Mouse (Mus musculus): ENCODE results near the gene Fthl17e. TPM values are rescaled to one million over a fixed set of nuclear protein-coding genes. Genes with fewer than 3 reads are reported as not detected.
"Not testable (repeated sequence)": the region's sequence is repeated elsewhere in the genome, so short reads cannot be mapped to it uniquely, and the experiment has no call there.

Gene Fthl17e
- polyA plus RNA-seq, 2 experiments = not detected

- TF ChIP-seq POLR2A (IDR thresholded peaks at IDR 0.05; ENCODE audit: borderline replicate concordance, extremely low read depth, insufficient read depth, insufficient read length) = no peak
- DNase-seq (ENCODE audit: low spot score) = no peak
- H3K4me3 ChIP-seq (replicated peaks; ENCODE audit: low read length) = no peak overlapping the region
- ATAC-seq (ENCODE audit: low FRiP score, low read depth) = no peak
- H3K9me3 ChIP-seq (ENCODE audit: control insufficient read depth, low read length) = no peaks in the 10 kb centered on the region
- no peaks in the 10 kb centered on the region for H3K36me3 ChIP-seq (ENCODE audit: control insufficient read depth, insufficient read depth, low read length)
- H3K27ac ChIP-seq (replicated peaks; ENCODE audit: low read depth, low read length) = no peak overlapping the region
- WGBS = 83% methylated on average over 4 of the region's 4 CpGs
- no peak overlapping the region for H3K4me2 ChIP-seq (replicated peaks; ENCODE audit: low read depth, low read length, severe bottlenecking)
- no peaks in the 10 kb centered on the region for H3K27me3 ChIP-seq (ENCODE audit: control insufficient read depth, insufficient read depth, low read length)
- H3K4me1 ChIP-seq (ENCODE audit: control insufficient read depth, insufficient read depth, low read length) = no peaks in the 10 kb centered on the region
- H3K9ac ChIP-seq (ENCODE audit: low read depth, low read length, severe bottlenecking) = no peak overlapping the region
Observed at GRCm38 (mm10) chrX:9062101-9062500, 28.8 kb downstream of the Fthl17e start.

- H3K4me1 ChIP-seq (ENCODE audit: control insufficient read depth, insufficient read depth, low read length); H3K9ac ChIP-seq (ENCODE audit: low read depth, low read length, severe bottlenecking); H3K36me3 ChIP-seq (ENCODE audit: control insufficient read depth, insufficient read depth, low read length); H3K9me3 ChIP-seq (ENCODE audit: control insufficient read depth, low read length); DNase-seq (ENCODE audit: low spot score); ATAC-seq (ENCODE audit: low FRiP score, low read depth); H3K4me3 ChIP-seq (replicated peaks; ENCODE audit: low read length); H3K4me2 ChIP-seq (replicated peaks; ENCODE audit: low read depth, low read length, severe bottlenecking); H3K27me3 ChIP-seq (ENCODE audit: control insufficient read depth, insufficient read depth, low read length); H3K27ac ChIP-seq (replicated peaks; ENCODE audit: low read depth, low read length): not testable (repeated sequence)
- WGBS = 88% methylated on average over 11 of the region's 11 CpGs
Observed at GRCm38 (mm10) chrX:9062715-9063114, 29.4 kb downstream of the Fthl17e start, which contains the start of gene Fthl17f. Gene Fthl17f (plus strand): TSS chrX:9063015.

- WGBS = 17% methylated on average over 4 of the region's 10 CpGs
- H3K9ac ChIP-seq (ENCODE audit: low read depth, low read length, severe bottlenecking); H3K4me1 ChIP-seq (ENCODE audit: control insufficient read depth, insufficient read depth, low read length); H3K36me3 ChIP-seq (ENCODE audit: control insufficient read depth, insufficient read depth, low read length); H3K27ac ChIP-seq (replicated peaks; ENCODE audit: low read depth, low read length); H3K4me2 ChIP-seq (replicated peaks; ENCODE audit: low read depth, low read length, severe bottlenecking); H3K27me3 ChIP-seq (ENCODE audit: control insufficient read depth, insufficient read depth, low read length); H3K9me3 ChIP-seq (ENCODE audit: control insufficient read depth, low read length); H3K4me3 ChIP-seq (replicated peaks; ENCODE audit: low read length); ATAC-seq (ENCODE audit: low FRiP score, low read depth); DNase-seq (ENCODE audit: low spot score): not testable (repeated sequence)
Observed at GRCm38 (mm10) chrX:9077699-9078098, 44.4 kb downstream of the Fthl17e start.

Other genes with a start within 250 kb of the Fthl17e start
- not detected in 2 replicates for gene Ssxb5, start 229.8 kb upstream of the Fthl17e start, polyA plus RNA-seq (2012; rRNA removed)
- gene Ssxb5, start 229.8 kb upstream of the Fthl17e start, polyA plus RNA-seq (2014; fragmentation: Nextera tagmentation; extraction: Ambion mirVana) = not detected in 2 replicates
- gene Gm6592, start 189.5 kb upstream of the Fthl17e start, polyA plus RNA-seq (2012; rRNA removed) = not detected in 2 replicates
- not detected in 2 replicates for gene Gm6592, start 189.5 kb upstream of the Fthl17e start, polyA plus RNA-seq (2014; fragmentation: Nextera tagmentation; extraction: Ambion mirVana)
- not detected in 2 replicates for gene Gm5751, start 159.2 kb upstream of the Fthl17e start, polyA plus RNA-seq (2012; rRNA removed)
- gene Gm5751, start 159.2 kb upstream of the Fthl17e start, polyA plus RNA-seq (2014; fragmentation: Nextera tagmentation; extraction: Ambion mirVana) = not detected in 2 replicates
- gene B630019K06Rik, start 141.1 kb upstream of the Fthl17e start, polyA plus RNA-seq (2012; rRNA removed) = 6.9 and 9.7 TPM in 2 replicates
- gene B630019K06Rik, start 141.1 kb upstream of the Fthl17e start, polyA plus RNA-seq (2014; fragmentation: Nextera tagmentation; extraction: Ambion mirVana) = 5.6 and 7.4 TPM in 2 replicates
- gene Fthl17b, start 70.5 kb upstream of the Fthl17e start, polyA plus RNA-seq (2012; rRNA removed) = not detected in 2 replicates
- gene Fthl17b, start 70.5 kb upstream of the Fthl17e start, polyA plus RNA-seq (2014; fragmentation: Nextera tagmentation; extraction: Ambion mirVana) = not detected in 2 replicates
- gene Fthl17c, start 56.9 kb upstream of the Fthl17e start, polyA plus RNA-seq (2012; rRNA removed) = not detected in 2 replicates
- gene Fthl17c, start 56.9 kb upstream of the Fthl17e start, polyA plus RNA-seq (2014; fragmentation: Nextera tagmentation; extraction: Ambion mirVana) = not detected in 2 replicates
- not detected in 2 replicates for gene Fthl17d, start 46.7 kb upstream of the Fthl17e start, polyA plus RNA-seq (2012; rRNA removed)
- not detected in 2 replicates for gene Fthl17d, start 46.7 kb upstream of the Fthl17e start, polyA plus RNA-seq (2014; fragmentation: Nextera tagmentation; extraction: Ambion mirVana)
- gene Fthl17f, start 29.5 kb downstream of the Fthl17e start, polyA plus RNA-seq (2012; rRNA removed) = not detected in 2 replicates
- not detected in 2 replicates for gene Fthl17f, start 29.5 kb downstream of the Fthl17e start, polyA plus RNA-seq (2014; fragmentation: Nextera tagmentation; extraction: Ambion mirVana)
- not detected in 2 replicates for gene 4930402K13Rik, start 71.1 kb downstream of the Fthl17e start, polyA plus RNA-seq (2012; rRNA removed)
- not detected in 2 replicates for gene 4930402K13Rik, start 71.1 kb downstream of the Fthl17e start, polyA plus RNA-seq (2014; fragmentation: Nextera tagmentation; extraction: Ambion mirVana)
- gene Lancl3, start 166.4 kb downstream of the Fthl17e start, polyA plus RNA-seq (2012; rRNA removed) = 0.29 and 0.60 TPM in 2 replicates
- 0.63 and 0.93 TPM in 2 replicates for gene Lancl3, start 166.4 kb downstream of the Fthl17e start, polyA plus RNA-seq (2014; fragmentation: Nextera tagmentation; extraction: Ambion mirVana)
- not detected in 2 replicates for gene Gm14862, start 223.4 kb downstream of the Fthl17e start, polyA plus RNA-seq (2012; rRNA removed)
- not detected in 2 replicates for gene Gm14862, start 223.4 kb downstream of the Fthl17e start, polyA plus RNA-seq (2014; fragmentation: Nextera tagmentation; extraction: Ambion mirVana)
- 0.84 and 0.95 TPM in 2 replicates for gene Xk, start 239.3 kb downstream of the Fthl17e start, polyA plus RNA-seq (2012; rRNA removed)
- 0.80 and 0.86 TPM in 2 replicates for gene Xk, start 239.3 kb downstream of the Fthl17e start, polyA plus RNA-seq (2014; fragmentation: Nextera tagmentation; extraction: Ambion mirVana)

Data from limb, embryonic 14.5 days (tissue).